Mouse (Mus musculus) brain, embryonic 14.5 days (tissue): ENCODE data around the gene Myom1. TPM values are rescaled to one million over a fixed set of nuclear protein-coding genes. Genes with fewer than 3 reads are reported as not detected.

ENCODE experiments used
- DNase-seq: peaks from one replicate; pipeline ENCODE4 v3.0.0-alpha.2; 2011; ENCODE audit warnings: low read depth
- CTCF ChIP-seq: fragments of 200-500 bp; IDR thresholded peaks from 2 replicates; pipeline ENCODE4 v1.5.1; 2012; ENCODE audit warnings: inconsistent platforms, mild to moderate bottlenecking, moderate library complexity, borderline replicate concordance; ENCODE audit not compliant: insufficient read depth, insufficient read length; ENCODE audit errors: extremely low read depth
- POLR2A ChIP-seq: fragments of 200-500 bp; IDR thresholded peaks from 2 replicates; pipeline ENCODE4 v1.6.1; 2012; ENCODE audit warnings: mild to moderate bottlenecking, inconsistent platforms, borderline replicate concordance; ENCODE audit not compliant: poor library complexity, insufficient read depth, insufficient read length, severe bottlenecking; ENCODE audit errors: extremely low read depth
- polyA plus RNA-seq: library from polyadenylated mRNA; depleted of rRNA; stranded (reverse); fragments of >200 nt; gene quantifications from 2 replicates; pipeline ENCODE4 v1.2.3, GENCODE M21; 2012

The Myom1 gene
- polyA plus RNA-seq, 1 experiment: 2.3 TPM

- no peak for DNase-seq
- no peak for TF ChIP-seq CTCF
- TF ChIP-seq POLR2A: no peak
Measured at GRCm38 (mm10) chr17:71019860-71020259, 17.4 kb downstream of the Myom1 start.

GRCm38 (mm10) chr17:71022841-71023240 is 20.4 kb downstream of the Myom1 start:
- TF ChIP-seq POLR2A (no peak), CTCF (no peak)
- DNase-seq: no peak

GRCm38 (mm10) chr17:71024071-71024470 is 21.6 kb downstream of the Myom1 start:
- DNase-seq: no peak

GRCm38 (mm10) chr17:71025922-71026321 is 23.5 kb downstream of the Myom1 start:
- TF ChIP-seq CTCF (no peak), POLR2A (no peak)
- DNase-seq: no peak

More at GRCm38 (mm10) chr17:71024071-71024470, 21.6 kb downstream of the Myom1 start:
- TF ChIP-seq CTCF (no peak), POLR2A (no peak)

- no peak for DNase-seq
- TF ChIP-seq CTCF: no peak
- no peak for TF ChIP-seq POLR2A
Measured at GRCm38 (mm10) chr17:71027186-71027585, 24.8 kb downstream of the Myom1 start.

- no peak for TF ChIP-seq CTCF
- TF ChIP-seq POLR2A: no peak
- DNase-seq: no peak
Measured at GRCm38 (mm10) chr17:71032719-71033118, 30.3 kb downstream of the Myom1 start.

GRCm38 (mm10) chr17:71034472-71034871 is 32.0 kb downstream of the Myom1 start:
- DNase-seq: no peak
- TF ChIP-seq CTCF: no peak
- TF ChIP-seq POLR2A: no peak

- TF ChIP-seq POLR2A (no peak), CTCF (no peak)
- no peak for DNase-seq
Measured at GRCm38 (mm10) chr17:71037188-71037587, 34.8 kb downstream of the Myom1 start.

- DNase-seq: no peak
- no peak for TF ChIP-seq POLR2A
- no peak for TF ChIP-seq CTCF
Measured at GRCm38 (mm10) chr17:71038812-71039211, 36.4 kb downstream of the Myom1 start.

GRCm38 (mm10) chr17:71039851-71040581 is 37.6 kb downstream of the Myom1 start:
- TF ChIP-seq CTCF (no peak), POLR2A (no peak)
- DNase-seq: peak; percentile 72

GRCm38 (mm10) chr17:71040582-71040880 is 38.1 kb downstream of the Myom1 start:
- TF ChIP-seq POLR2A (no peak), CTCF (no peak)
- no peak for DNase-seq

GRCm38 (mm10) chr17:71042645-71043044 is 40.2 kb downstream of the Myom1 start:
- no peak for TF ChIP-seq CTCF
- TF ChIP-seq POLR2A: no peak
- no peak for DNase-seq
